Mouse (Mus musculus) 416B (cell line): ENCODE measurements around the gene Med24.

ENCODE experiments used
- DNase-seq: peaks from one replicate; pipeline ENCODE4 v3.0.0; 2011; ENCODE audit warnings: low read depth

The Med24 gene

GRCm38 (mm10) chr11:98729119-98729588 is at the start of gene Med24:
TSS of gene Med24 (minus strand) at chr11:98729435.
- peak; percentile 96 for DNase-seq

GRCm38 (mm10) chr11:98777888-98778287 is 48.7 kb upstream of the Med24 start:
- DNase-seq, result no peak

GRCm38 (mm10) chr11:98776843-98777590 is 47.8 kb upstream of the Med24 start:
- peak; percentile 85 for DNase-seq

GRCm38 (mm10) chr11:98776052-98776764 is 47.0 kb upstream of the Med24 start:
- DNase-seq, result no peak

- peak; percentile 98 for DNase-seq
Measured at GRCm38 (mm10) chr11:98775348-98776051, 46.3 kb upstream of the Med24 start.

- DNase-seq, result no peak
Measured at GRCm38 (mm10) chr11:98774582-98775347, 45.5 kb upstream of the Med24 start, which contains the start of gene Nr1d1. TSS of gene Nr1d1 (minus strand) at chr11:98775333.

GRCm38 (mm10) chr11:98773635-98774295 is 44.5 kb upstream of the Med24 start:
- DNase-seq, result peak; percentile 99

GRCm38 (mm10) chr11:98772667-98773171 is 43.5 kb upstream of the Med24 start:
- DNase-seq, result peak; percentile 61

GRCm38 (mm10) chr11:98771844-98772525 is 42.8 kb upstream of the Med24 start:
- no peak for DNase-seq

GRCm38 (mm10) chr11:98771131-98771530 is 41.9 kb upstream of the Med24 start:
- DNase-seq, result no peak

GRCm38 (mm10) chr11:98770096-98770975 is 41.1 kb upstream of the Med24 start:
- no peak for DNase-seq

GRCm38 (mm10) chr11:98769007-98769954 is 40.0 kb upstream of the Med24 start:
- no peak for DNase-seq

- no peak for DNase-seq
Measured at GRCm38 (mm10) chr11:98768127-98769006, 39.1 kb upstream of the Med24 start.

GRCm38 (mm10) chr11:98767713-98768112 is 38.5 kb upstream of the Med24 start:
- DNase-seq, result no peak

GRCm38 (mm10) chr11:98767276-98767675 is 38.0 kb upstream of the Med24 start:
- DNase-seq, result no peak

GRCm38 (mm10) chr11:98766816-98767215 is 37.6 kb upstream of the Med24 start:
- DNase-seq, result no peak

- no peak for DNase-seq
Measured at GRCm38 (mm10) chr11:98766346-98766745, 37.1 kb upstream of the Med24 start.
